Mouse (Mus musculus): ENCODE measurements around the gene Zgrf1.

The Zgrf1 gene

DNA sequence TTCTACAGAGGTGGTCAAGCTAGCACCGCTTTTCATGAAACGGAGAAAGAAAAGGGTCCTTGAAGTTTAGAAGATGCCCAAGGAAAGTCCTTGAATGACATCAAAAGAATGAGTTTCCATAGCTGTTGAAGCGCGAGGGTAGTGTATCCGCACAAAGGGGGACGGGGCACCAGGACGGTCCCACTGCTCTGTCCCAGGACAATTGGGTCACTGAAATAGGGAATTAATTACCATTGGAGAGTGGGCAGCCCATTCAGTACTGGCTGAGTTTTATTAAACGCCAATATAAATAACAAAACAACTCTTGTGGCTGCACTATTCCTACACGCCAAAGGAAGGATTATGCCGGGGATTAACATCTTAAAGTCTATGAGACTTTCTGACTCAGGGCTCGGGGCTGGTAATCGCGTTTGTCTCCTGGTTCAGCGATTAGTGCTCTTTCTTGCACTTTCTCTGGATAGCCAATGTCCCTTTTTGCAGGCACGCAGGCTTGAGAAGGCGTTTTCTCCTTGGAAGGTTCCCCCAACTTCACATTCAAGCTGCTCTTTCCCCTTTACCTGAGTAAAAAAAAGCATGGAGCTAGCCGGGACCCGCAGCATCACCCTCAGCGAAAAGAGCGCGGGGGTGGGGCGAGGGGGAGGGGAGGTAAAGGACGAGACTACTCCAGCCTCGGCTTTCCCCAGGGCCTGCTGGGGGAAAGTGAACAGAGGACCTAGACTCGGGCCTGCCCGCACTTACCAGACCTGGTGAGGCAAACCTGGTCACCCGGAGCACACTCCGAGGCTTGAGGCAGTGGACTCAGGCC lies 74.1 kb downstream of the Zgrf1 start:
- Histone ChIP-seq H3K27me3 (ENCODE audit: control insufficient read depth, insufficient read depth, low read length, poor library complexity, severe bottlenecking) (peaks cover 1% of the 10 kb centered on the region), H3K36me3 (ENCODE audit: control insufficient read depth, insufficient read depth, low read length, poor library complexity, severe bottlenecking) (no peaks in the 10 kb centered on the region)
- peak; percentile 12 for DNase-seq (ENCODE audit: low read depth, low spot score)

DNA sequence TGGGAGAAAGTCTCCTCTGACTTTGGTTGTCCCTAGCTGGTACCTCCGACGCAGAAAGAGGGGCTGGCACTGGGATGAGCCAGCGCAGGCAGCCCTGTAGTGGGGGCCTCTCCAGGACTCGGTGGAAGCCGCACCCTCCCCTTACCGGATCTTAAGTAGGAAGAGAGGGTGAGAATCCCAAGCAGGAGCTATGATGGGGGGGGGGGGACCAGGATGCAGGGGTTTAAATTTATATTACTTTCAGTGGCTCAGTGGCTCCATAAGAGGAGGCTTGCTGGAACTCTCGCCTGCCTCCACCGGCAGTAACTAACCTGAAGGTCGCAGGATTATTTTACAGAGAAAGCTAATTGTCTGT lies 74.6 kb downstream of the Zgrf1 start:
- no peaks in the 10 kb centered on the region for H3K36me3 ChIP-seq (ENCODE audit: control insufficient read depth, insufficient read depth, low read length, poor library complexity, severe bottlenecking)
- no peak for DNase-seq (ENCODE audit: low read depth, low spot score)
- H3K27me3 ChIP-seq (ENCODE audit: control insufficient read depth, insufficient read depth, low read length, poor library complexity, severe bottlenecking): peaks cover 1% of the 10 kb centered on the region

DNA sequence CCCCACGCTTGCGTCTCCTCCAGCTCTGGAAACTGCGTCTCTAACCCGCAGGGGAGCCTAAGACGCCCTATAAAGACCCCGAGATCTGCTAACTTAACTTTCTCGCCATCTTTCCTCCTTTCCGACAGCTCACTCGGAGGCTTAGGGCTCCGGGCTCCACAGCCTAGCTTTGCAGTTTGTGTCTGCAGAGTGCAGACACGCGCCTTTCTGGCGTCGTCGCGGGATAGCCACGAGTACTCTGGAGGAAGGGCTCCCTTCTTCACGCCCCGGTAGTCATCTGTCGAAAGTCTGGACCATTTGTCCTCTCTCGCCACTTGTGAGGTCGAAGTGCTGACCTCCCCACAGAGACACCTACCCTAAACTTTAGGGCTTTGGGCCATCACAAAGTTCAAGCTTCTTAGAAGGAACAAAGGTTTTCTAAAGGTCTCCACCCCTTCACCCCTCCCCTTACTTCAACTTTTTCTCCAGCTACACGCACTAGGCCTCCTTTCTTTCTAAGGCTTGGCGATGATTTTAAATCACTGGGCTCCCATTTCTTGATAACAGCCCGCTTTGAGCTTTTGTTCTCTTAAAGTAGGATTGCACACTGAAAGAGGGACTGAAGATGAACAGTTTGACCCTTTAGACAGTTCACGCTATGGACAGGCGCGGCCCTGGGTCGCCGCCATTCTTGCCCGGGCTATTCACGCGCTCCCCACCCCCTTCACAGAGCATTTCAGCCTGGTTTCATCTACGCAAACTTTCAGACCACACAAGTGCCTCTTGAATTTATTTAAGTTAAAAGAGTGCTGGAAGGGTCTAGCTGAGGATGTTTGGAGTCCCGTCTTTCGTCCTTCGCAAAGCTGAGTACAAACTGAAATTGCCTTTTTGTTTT lies 75.3 kb downstream of the Zgrf1 start:
- H3K27me3 ChIP-seq (ENCODE audit: control insufficient read depth, insufficient read depth, low read length, poor library complexity, severe bottlenecking): peaks cover 1% of the 10 kb centered on the region
- no peaks in the 10 kb centered on the region for H3K36me3 ChIP-seq (ENCODE audit: control insufficient read depth, insufficient read depth, low read length, poor library complexity, severe bottlenecking)
- DNase-seq (ENCODE audit: low read depth, low spot score): peak; percentile 19

DNA sequence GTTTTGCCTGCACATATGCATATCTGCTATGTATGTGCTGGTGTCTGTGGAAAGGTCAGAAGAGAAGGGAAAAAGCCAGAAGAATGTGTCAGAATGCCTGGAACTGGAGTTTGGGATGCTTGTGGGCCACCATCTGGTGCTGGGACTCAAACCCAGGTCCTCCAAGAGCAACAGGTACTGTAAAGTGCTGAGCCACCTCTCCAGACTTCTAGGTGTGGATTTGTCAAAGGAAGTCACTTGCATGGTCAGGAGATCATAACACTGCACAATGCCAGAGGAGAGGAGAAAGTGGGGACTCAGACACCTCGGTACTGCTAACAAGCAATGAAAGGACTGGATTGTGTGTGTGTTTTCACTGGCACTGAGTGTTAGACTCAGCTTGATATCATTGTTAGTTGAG lies 76.9 kb downstream of the Zgrf1 start:
- DNase-seq (ENCODE audit: low read depth, low spot score): peak; percentile 14
- no peaks in the 10 kb centered on the region for H3K36me3 ChIP-seq (ENCODE audit: control insufficient read depth, insufficient read depth, low read length, poor library complexity, severe bottlenecking)
- H3K27me3 ChIP-seq (ENCODE audit: control insufficient read depth, insufficient read depth, low read length, poor library complexity, severe bottlenecking): peaks cover 4% of the 10 kb centered on the region

DNA sequence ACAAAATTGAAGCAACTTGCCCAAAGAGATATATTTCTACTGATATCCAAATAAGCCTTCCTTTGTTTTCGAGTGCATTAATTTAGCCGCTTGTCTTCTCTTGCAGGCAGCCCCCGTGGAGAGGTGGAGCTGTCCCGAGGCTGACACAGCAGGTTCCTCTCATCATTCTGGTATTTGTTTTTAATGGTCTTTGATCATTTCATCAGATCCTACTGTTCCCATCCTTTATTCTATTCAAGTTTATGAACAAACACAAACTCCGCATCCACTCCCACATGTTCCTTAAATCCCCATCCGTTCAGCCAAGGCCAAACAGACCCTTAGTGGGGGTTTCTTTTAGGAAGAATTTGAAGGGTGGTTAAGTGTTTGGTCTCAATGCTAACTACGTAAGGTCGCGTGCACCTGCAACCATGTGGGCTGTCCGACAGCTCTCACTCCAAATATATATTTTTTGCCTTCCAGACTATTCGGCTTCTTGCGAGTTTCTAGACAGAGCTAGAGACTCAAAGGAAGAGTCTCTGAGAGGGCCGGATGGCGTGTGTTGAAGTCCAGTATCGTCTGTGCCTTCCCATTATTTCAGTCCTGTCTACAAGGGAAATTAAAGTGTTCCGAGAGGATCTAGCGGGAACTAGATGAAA lies 77.6 kb downstream of the Zgrf1 start:
- Histone ChIP-seq H3K27me3 (ENCODE audit: control insufficient read depth, insufficient read depth, low read length, poor library complexity, severe bottlenecking) (peaks cover 4% of the 10 kb centered on the region; the same call in 1 of the 2 replicates), H3K36me3 (ENCODE audit: control insufficient read depth, insufficient read depth, low read length, poor library complexity, severe bottlenecking) (no peaks in the 10 kb centered on the region)
- DNase-seq (ENCODE audit: low read depth, low spot score): peak; percentile 20

DNA sequence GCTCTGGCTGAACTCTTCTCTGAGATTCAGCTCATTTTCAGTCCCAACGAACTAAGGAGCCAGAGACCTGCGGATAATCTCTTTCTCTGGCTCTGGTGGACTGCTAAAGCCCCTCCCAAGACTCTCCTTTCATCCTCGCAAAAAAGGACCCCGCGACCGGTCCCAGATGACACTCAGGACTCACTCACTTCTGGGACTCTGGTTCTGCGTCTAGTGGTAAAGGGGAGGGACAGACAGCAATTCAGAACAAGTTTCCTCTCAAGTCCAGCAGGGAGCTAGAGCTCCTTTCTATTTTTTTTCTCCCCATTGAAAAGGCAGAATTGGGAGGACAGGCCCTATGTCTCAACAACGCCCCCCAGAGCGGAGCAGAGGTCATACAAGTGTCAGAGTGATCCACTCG lies 78.3 kb downstream of the Zgrf1 start:
- Histone ChIP-seq H3K36me3 (ENCODE audit: control insufficient read depth, insufficient read depth, low read length, poor library complexity, severe bottlenecking) (no peaks in the 10 kb centered on the region), H3K27me3 (ENCODE audit: control insufficient read depth, insufficient read depth, low read length, poor library complexity, severe bottlenecking) (peaks cover 4% of the 10 kb centered on the region; the same call in 1 of the 2 replicates)
- DNase-seq (ENCODE audit: low read depth, low spot score): peak; percentile 36

DNA sequence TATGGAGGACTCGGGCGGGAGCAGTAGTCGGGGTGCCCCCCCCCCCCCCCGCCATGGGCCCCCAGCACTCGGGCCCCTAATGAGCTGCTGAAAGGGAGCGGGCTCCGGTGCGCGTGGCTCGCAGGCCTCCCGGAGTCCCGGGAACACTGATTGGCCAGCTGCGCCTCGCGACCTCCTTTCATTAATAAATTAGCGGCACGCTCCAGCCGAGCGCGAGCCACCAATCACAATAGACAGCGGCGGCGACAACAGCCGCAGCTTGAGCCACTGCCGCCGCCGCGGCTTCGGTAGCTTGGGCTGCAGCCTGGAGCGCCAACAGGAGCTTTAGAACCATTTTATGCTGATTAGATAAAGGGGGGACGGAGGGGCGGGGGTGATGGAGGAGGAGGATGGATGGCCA lies 79.2 kb downstream of the Zgrf1 start:
- Histone ChIP-seq H3K27me3 (ENCODE audit: control insufficient read depth, insufficient read depth, low read length, poor library complexity, severe bottlenecking) (peaks cover 4% of the 10 kb centered on the region; the same call in 1 of the 2 replicates), H3K36me3 (ENCODE audit: control insufficient read depth, insufficient read depth, low read length, poor library complexity, severe bottlenecking) (no peaks in the 10 kb centered on the region)
- peak; percentile 40 for DNase-seq (ENCODE audit: low read depth, low spot score)

DNA sequence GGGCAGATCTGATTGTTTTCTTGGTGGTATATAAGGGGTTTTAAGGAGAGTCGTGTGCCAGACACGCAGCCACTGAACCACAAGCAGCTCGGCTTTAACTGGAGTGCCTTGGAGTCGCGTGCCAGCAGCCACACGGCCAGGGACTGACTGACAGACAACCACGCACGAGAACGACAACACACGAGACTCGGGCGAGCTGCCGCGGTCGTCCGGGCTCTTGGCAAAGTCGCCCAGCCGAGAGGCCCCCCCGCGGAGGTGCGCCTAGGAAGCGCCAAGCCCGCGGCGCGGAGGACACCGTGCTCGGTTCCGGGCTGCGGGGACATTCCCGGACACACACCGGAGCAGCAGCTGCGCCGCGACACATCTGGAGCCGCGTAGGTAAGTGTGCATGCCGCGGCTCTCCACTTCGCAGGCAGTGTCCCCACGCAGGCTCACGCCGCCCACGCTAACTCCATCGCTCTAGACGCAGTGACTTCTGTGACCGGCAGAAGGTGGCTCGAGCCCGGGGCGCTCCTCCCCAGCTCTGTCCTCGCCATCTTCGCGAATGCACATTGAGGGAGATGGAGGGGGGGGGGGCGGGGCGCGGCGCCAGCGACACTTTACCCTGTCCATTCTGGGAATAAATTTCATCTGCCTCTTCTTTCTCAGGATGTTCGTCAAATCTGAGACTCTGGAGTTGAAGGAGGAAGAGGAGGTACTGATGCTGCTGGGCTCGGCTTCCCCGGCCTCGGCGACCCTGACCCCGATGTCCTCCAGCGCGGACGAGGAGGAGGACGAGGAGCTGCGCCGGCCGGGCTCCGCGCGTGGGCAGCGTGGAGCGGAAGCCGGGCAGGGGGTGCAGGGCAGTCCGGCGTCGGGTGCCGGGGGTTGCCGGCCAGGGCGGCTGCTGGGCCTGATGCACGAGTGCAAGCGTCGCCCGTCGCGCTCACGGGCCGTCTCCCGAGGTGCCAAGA lies 80.1 kb downstream of the Zgrf1 start, which contains the start of gene Neurog2:
Neurog2 (plus strand) TSS at position 56 of the 953 bp plus-strand sequence.
- Histone ChIP-seq H3K27me3 (ENCODE audit: control insufficient read depth, insufficient read depth, low read length, poor library complexity, severe bottlenecking) (peaks cover 4% of the 10 kb centered on the region; the same call in 1 of the 2 replicates), H3K36me3 (ENCODE audit: control insufficient read depth, insufficient read depth, low read length, poor library complexity, severe bottlenecking) (no peaks in the 10 kb centered on the region)
- peak; percentile 65 for DNase-seq (ENCODE audit: low read depth, low spot score)

DNA sequence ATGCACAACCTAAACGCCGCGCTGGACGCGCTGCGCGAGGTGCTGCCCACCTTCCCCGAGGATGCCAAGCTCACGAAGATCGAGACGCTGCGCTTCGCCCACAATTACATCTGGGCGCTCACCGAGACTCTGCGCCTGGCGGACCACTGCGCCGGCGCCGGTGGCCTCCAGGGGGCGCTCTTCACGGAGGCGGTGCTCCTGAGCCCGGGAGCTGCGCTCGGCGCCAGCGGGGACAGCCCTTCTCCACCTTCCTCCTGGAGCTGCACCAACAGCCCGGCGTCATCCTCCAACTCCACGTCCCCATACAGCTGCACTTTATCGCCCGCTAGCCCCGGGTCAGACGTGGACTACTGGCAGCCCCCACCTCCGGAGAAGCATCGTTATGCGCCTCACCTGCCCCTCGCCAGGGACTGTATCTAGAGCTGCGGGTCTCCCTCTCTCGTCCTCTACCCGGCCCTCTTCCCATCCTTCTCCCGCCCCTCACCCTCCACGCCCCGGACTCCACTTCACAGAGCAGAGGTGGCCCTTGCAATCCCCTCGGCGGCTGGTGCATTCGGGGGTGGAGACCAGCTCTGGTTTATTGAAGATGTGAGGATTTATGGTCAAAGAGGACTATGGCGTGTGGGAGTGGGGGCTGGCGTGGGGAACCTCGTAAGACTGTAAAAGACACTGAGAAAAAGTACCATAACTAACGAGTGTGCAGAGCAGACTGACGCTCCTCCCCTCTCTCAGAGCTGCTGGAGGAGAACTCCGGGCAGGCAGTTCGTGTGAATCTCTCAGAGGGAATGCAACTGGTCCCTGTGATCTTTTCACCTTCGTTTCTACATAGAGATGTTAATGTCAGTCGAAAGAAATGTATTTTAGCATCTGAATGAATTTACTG lies 81.1 kb downstream of the Zgrf1 start:
- peaks cover 4% of the 10 kb centered on the region; the same call in 1 of the 2 replicates for H3K27me3 ChIP-seq (ENCODE audit: control insufficient read depth, insufficient read depth, low read length, poor library complexity, severe bottlenecking)
- no peaks in the 10 kb centered on the region for H3K36me3 ChIP-seq (ENCODE audit: control insufficient read depth, insufficient read depth, low read length, poor library complexity, severe bottlenecking)
- DNase-seq (ENCODE audit: low read depth, low spot score): peak; percentile 78

DNA sequence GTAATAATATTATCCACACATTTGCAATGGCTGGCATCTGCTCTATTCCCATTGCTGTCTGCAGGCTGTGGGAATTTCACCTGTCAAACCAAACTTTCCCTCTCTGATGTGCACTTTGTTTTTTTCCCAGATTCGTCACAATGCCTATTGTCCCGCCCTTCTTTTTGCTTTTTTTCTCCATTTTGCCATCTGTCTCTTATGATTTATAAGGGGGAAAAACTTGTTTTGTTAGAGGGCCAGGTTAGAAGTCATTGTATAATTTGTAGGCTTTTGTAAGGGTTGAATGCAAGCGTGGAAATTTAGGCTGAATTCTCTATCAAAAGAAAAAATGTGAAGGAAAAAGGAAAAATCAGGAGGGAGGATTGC lies 81.7 kb downstream of the Zgrf1 start:
- peaks cover 3% of the 10 kb centered on the region for H3K27me3 ChIP-seq (ENCODE audit: control insufficient read depth, insufficient read depth, low read length, poor library complexity, severe bottlenecking)
- no peak for DNase-seq (ENCODE audit: low read depth, low spot score)
- no peaks in the 10 kb centered on the region for H3K36me3 ChIP-seq (ENCODE audit: control insufficient read depth, insufficient read depth, low read length, poor library complexity, severe bottlenecking)

DNA sequence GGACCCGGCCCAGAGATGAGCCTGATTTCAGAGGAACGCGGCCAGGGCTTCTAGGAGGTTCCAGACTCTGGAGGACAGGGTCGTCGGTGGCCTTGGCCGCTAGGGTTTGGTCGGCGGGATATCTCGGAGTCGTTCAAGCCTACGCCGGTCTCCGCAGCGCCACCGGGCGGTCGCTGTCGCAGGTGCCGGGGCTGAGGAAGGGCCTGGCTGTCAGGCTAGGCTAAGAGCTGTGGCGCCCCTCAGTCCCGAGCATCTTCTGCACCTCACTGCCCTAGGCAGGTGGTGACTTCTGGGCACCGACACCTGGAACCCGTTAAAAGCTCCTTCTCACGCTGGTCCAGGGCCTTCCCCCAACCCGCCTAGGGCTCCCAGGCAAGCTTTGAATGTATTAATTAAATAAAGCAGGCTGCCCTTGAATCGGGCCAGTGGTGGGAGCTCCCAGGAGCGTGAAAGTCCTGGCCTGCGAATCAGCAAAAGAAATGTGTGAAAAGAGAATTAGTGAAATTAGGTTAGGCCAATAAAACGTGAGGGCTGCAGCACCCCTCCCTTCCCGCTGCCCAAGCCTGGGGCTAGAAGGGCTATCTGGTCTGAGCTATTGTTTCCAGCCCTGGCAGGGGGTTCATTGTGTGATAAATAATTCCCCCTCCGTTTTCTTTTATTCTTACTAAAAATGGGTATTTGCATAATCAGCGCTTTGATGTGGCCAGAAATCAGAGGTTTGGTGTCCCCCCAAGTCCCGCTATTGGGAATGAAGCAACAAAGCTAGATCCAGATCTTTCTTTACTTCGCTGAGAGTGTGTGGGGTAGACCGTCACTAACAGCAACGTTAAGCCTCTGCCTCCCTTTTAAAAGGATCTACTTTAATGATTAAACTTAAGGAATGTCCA lies 86.8 kb downstream of the Zgrf1 start:
- DNase-seq (ENCODE audit: low read depth, low spot score): peak; percentile 66
- Histone ChIP-seq H3K27me3 (ENCODE audit: control insufficient read depth, insufficient read depth, low read length, poor library complexity, severe bottlenecking) (peaks cover 5% of the 10 kb centered on the region), H3K36me3 (ENCODE audit: control insufficient read depth, insufficient read depth, low read length, poor library complexity, severe bottlenecking) (no peaks in the 10 kb centered on the region)

DNA sequence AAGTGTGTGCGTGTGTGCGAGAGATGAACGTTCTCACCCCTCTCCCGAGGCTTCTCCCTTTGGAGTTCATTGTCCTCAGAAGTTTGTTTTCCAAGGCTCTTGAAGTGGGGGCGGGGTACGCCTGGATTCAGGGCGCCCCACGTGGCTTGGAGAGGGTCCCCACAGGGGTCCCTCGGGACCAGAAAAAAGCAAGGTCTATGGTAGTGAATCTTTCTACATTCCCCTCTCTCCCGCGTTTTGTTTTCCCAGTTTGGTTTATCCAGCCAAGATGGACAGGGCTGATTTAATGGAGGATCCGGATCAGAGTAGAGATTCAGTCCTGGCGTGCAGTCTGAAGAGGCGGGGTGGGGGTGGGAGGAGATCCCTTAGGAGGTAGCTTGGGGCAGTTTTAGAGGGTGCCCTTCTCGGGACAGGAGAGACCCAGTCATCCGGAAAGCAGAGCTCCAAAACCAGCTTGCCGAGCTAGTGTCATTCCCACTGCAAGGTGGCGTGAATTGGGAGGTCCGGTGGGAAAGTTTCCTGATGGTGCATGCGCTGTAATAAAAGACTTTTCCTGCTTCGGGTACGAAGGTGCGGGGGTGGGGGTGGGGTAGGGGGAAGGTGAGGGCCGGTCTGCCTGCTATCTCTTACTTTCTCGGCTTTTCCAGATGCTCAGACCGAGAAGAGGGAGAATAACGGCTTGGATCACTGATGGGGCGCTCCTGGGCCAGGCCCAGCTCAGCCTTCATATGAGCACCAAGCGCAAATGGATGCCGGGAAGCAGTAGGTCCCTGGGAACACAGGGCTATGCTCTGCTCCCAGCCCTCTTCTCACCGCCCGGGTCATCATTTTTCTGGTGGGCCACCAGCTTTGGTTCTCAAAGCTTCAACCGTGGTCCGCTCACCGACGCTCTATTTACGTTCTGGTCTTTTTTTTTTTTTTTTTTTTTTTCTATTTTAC lies 87.7 kb downstream of the Zgrf1 start:
- peaks cover 5% of the 10 kb centered on the region for H3K27me3 ChIP-seq (ENCODE audit: control insufficient read depth, insufficient read depth, low read length, poor library complexity, severe bottlenecking)

More for the DNA sequence above, 87.7 kb downstream of the Zgrf1 start:
- DNase-seq (ENCODE audit: low read depth, low spot score): no peak
- no peaks in the 10 kb centered on the region for H3K36me3 ChIP-seq (ENCODE audit: control insufficient read depth, insufficient read depth, low read length, poor library complexity, severe bottlenecking)

Data from splenic B cell, adult 2 months (primary cell).